Mouse (Mus musculus): ENCODE data around the gene Gpr37.

Gene Gpr37

DNA sequence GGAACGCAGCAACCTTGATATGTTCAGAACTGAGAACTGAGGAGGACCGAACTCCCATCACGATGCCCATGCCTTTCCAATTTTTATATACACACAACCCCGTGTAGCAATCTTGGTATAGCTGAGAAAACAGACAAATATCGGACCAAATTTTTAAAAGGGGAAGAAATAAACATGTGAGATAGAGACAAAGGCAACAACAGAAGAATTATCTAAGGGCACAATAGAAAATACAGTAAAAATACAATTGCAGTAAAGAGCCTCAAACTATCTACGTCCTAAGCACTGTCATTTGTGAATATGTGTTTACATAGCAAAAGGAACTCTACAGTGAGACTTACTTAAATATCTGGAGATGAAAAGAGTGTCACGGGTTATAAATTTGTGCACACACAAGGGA lies at the start of gene Gpr37:
Gene Gpr37, minus strand, starts transcription at position 101 of the 400 bp plus-strand sequence.
- no peak for DNase-seq (ENCODE audit: low spot score in 2 of 2)

DNA sequence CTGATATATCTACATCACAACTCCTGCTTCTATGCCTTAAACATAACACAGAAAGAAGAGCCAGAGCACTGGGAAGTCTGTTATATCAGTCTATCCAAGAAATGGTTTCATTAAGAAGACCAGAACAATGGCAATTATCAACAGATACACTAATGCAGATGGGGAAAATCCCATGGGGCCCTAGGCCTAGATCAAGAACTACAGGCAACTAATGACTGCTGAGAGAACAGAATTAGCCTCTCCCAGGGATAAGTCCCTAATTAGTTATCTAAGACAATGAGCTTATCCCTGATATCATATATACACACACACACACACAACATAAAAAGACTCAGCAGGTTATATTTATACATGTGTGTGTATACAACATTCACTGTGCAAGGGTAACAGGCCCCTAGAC lies 46.0 kb upstream of the Gpr37 start:
- no peak for DNase-seq (ENCODE audit: low spot score in 2 of 2)

GRCm38 (mm10) chr6:25726560-25726959 lies 36.0 kb upstream of the Gpr37 start:
- DNase-seq (ENCODE audit: low spot score in 2 of 2) = no peak

GRCm38 (mm10) chr6:25710601-25711000 lies 20.1 kb upstream of the Gpr37 start:
- no peak for DNase-seq (ENCODE audit: low spot score in 2 of 2)

DNA sequence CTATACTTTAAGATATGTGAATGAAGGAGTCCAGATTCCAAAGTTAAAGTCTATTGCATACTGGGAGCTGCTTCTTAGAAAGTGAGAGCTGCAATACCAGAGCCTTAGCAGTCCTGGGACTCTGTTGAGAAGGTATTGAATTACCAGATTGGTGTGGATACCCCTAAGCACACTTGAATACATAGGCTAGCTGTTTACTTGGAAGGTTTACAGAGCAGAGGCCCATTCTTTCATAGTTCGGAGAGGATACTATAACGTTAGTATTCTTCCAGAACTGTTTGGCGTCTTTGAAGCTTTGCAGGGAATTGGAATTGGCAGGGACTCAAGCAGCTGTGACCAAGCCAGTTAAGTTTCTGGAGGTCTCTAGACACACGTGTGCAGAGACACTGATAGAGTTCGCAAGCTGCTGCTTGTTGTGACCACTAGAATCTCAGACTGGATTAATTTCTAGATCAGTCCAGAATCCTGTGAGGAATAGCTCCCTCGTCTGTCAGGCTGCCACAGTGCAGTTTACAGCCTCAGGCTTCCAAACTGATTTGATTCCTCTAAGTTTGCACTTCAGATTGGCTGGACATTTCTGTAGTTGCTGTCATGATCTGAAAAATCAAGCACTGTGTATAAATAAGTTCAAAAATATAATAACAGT lies 18.8 kb upstream of the Gpr37 start:
- DNase-seq (ENCODE audit: low spot score in 2 of 2) = no peak

GRCm38 (mm10) chr6:25699956-25700355 lies 9.4 kb upstream of the Gpr37 start:
- DNase-seq (ENCODE audit: low spot score in 2 of 2) = no peak

DNA sequence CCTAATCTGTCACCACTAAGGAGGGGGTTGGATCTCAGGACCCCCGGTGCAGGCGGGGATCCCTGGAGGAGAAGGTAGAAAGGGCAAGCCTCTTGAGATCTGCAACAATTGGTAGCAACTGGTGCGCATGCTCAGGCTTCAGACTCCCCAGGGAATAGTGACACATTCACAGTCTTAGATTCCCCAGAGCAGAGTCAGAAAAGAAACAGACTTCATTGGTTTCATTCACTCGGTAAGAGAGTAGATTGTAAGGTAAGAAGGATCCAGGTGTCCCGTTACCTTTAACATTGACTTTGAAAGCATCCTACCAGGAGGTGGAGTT lies 284 bp downstream of the Gpr37 start:
- DNase-seq (ENCODE audit: low spot score in 2 of 2) = no peak

- no peak for DNase-seq (ENCODE audit: low spot score in 2 of 2)
Measured at GRCm38 (mm10) chr6:25689520-25690283, 827 bp downstream of the Gpr37 start.

GRCm38 (mm10) chr6:25688927-25689519 lies 1.5 kb downstream of the Gpr37 start:
- DNase-seq (ENCODE audit: low spot score in 2 of 2) = no peak

DNA sequence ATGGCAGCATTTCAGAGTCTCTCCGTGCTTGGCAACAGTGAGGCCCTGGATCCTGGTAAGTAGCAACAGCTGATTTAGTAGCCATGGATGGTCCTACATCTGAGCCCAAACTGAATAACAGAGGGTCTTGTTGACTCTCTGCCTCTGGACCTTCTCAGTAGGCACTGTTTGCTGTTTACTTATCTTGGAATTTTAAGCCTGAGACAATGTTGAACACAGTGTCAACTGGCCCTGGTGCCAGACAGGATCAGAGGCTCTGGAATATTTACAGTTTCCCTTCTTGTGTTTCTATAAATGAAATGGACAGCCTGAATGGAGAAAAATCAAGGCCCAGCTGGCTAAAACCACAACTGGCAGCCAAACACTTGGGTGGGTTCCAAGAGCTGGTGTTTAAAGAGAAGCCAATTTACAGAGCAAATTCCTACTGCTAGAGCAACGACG lies 3.7 kb downstream of the Gpr37 start:
- no peak for DNase-seq (ENCODE audit: low spot score in 2 of 2)

DNA sequence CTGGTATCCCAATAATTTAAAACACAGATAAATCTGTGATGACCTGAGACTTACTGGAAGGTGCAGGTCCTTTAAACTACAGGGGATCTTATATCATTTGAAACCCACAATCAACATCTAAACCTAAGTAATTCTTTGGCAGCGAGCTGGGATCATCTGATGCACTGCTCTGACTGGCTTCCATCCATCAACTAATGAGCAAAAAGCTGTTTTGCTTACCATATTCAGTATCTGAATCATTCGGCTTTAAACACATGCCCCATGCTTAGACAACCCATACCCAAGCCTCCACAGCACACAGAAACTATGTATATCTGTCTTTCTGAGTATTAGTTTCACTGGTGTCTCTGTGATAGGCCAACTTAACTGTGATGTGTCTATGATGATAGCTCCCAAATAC lies 6.1 kb downstream of the Gpr37 start:
- DNase-seq (ENCODE audit: low spot score in 2 of 2) = no peak

GRCm38 (mm10) chr6:25675111-25675510 lies 15.4 kb downstream of the Gpr37 start:
- no peak for DNase-seq (ENCODE audit: low spot score in 2 of 2)

DNA sequence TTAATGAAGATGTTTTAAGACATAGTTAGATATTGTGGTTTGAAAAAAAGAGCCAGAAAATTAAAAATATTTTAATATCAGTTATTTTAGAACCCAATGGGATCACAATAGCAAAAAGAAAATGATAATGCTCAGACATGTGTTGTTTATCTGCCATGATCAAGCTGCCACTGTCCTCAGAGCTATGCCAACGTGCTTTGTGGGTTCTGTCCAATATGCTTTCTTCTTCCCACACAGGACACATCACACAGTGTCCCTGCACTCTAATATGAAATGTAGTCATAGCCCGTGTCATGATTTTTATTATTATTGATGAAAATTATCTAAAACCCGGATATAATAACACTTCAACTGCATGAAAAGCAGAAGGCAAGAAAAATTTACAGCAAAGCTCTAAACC lies 16.7 kb downstream of the Gpr37 start:
- DNase-seq (ENCODE audit: low spot score in 2 of 2) = no peak

DNA sequence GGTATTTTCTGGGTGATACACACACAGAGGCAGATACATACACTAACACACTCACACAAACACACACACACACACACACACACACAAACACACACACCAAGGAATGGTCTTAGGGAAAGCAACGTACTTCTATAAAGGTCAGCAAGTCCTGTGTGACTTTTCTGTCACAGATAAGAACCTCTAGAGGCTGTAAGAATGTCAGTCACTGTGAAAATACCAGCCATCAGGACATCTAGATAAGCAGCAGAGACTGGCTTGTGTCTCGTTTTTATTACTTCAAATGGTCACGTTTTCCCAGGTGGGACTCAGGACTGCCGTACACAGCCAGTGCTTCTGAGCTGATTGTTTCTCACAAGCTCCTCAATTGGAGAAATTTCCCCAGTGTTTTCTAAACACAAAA lies 20.4 kb downstream of the Gpr37 start:
- DNase-seq (ENCODE audit: low spot score in 2 of 2) = no peak

DNA sequence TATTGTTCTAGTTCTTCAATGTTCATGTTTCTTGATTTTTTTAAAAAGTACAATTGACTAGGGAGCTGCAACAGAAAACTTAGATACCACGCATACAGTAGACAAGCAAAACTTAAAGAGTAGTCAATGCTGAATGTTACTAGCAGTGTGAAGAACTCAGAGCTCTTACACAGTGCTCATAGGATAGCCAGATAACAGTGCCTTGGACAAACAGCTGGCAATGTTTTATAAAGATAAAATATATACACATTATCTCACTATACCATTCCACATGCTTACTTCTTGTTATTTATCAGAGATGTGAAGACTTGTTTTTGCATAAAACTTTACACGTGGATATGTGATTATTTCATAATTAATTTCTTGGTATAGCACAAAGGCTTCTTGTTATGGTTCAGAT lies 26.6 kb downstream of the Gpr37 start:
- DNase-seq (ENCODE audit: low spot score in 2 of 2) = no peak

DNA sequence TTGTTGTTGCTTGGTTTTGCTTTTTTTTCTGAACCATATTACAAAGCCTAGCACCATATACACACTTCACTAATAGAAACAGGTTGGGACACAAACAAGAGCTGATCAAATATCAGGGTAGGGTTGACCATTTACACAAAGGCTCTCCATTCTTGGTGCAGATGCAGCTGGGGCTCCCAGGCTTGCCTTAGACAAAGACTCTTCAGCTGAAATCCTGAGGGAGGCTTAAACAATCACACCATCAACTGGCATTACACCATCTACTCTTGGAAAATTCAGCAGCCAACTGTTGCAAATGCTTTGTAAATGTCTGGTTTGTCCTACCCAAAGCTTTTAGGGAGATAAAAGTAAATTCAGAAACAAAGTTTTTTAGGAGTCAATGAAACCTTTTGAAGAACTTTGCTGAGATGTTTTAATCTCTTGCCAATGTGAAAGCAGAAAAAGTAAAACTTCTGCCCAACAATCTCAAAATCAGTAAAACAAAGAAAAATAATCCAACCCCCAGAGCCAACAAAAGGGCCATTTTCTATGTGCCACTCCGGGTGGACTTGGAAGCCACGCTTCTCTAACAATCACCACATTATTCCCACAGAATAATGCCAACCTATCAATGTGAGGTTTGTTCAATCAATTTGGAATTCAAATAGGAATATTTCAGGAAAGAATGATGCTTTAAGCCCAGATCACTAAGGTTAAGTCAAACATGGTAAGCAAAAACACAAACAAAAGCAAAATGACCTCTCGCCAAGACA lies 30.4 kb downstream of the Gpr37 start:
- no peak for DNase-seq (ENCODE audit: low spot score in 2 of 2)

Data from spleen, postnatal 10 days (tissue).